Mouse (Mus musculus): ENCODE data around the gene Olfr666. TPM values are rescaled to one million over a fixed set of nuclear protein-coding genes. Genes with fewer than 3 reads are reported as not detected.

Olfr666 gene
- not detected for total RNA-seq (2023)

DNA sequence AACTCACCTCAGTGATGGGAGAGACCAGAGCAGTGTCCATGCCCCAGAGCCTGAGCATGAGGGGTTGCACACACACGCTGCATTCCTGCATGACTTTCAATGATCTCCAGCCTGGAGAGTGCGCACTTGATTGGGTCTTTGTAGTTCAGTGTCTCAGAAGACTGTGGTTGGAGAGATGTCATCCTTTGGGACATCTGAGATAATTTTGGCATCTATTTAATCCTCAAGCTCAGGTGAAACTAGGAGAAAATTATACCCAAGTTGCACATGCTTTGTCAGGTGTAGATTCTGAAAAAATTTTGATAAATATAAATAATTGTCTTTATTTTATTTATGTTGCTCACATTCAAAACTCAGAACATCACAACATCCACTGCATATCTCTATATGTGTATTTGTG is at the start of gene Olfr666:
TSS of gene Olfr666 (minus strand) at position 101 of the 400 bp plus-strand sequence.

DNA sequence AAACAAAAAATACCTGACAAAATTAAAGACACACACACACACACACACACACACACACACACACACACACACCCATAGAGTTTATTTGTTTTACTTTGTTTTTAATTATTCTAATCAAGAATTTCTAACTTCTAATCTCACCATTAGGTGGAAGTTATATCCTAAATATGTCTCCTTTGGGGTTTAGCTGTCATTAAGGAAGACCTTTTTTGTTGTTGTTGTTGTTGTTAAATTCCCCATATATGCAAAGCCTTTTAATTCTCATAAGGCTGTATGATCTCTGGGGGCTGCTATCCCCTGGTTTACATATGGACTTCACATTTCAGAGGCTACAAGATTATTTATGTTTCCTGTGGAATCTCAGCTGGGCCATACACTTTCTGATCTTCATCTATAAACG is 38.2 kb upstream of the Olfr666 start, which contains the start of gene Olfr669:
TSS of gene Olfr669 (plus strand) at position 301 of the 400 bp plus-strand sequence.

GRCm38 (mm10) chr7:104927957-104928356 is 32.2 kb upstream of the Olfr666 start, which contains the start of gene Olfr668:
TSS of gene Olfr668 (minus strand) at chr7:104928057.

DNA sequence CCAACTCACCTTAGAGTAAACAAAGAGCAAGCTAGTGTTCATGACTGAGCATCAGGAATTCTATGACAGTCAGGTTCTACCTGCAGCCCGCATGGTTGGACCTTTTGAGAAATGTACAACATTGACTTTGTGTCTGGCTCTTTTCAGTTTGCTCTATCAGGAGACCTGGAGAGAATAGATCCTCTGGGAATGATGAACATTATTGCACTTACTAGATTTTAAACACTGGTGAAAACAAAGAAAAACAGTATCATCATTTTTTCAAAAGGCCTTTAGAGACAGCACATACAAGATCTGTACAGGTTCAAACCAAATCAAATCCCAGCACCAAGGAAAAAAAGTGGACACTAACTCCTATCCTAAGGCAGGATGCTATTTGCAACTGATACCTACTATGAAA is 25.6 kb upstream of the Olfr666 start, which contains the start of gene Olfr667:
TSS of gene Olfr667 (minus strand) at position 101 of the 400 bp plus-strand sequence.

DNA sequence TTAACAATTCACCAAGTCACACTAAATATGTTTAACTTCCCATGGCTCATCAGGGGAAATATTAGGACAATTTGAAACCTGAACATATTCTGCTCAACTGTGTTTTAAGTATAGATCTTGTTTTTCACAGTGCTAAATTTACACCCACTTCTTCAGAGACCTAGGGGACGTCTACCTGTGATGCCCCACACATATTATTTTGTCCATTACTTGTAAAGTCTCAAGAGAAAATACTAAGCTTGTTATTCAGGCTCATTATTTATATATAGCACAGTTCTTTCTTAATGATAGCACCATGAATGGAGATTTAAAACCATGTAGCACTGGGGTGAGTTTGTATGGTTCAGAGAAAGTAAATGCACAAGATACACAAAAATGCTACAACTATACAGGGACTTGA is 18.0 kb downstream of the Olfr666 start, which contains the start of gene Olfr665:
TSS of gene Olfr665 (plus strand) at position 301 of the 400 bp plus-strand sequence.

GRCm38 (mm10) chr7:104856709-104857108 is 39.0 kb downstream of the Olfr666 start, which contains the start of gene Usp17la:
TSS of gene Usp17la (plus strand) at chr7:104857009.

GRCm38 (mm10) chr7:104842503-104842902 is 53.2 kb downstream of the Olfr666 start, which contains the start of gene Usp17lb:
TSS of gene Usp17lb (minus strand) at chr7:104842603.

Other genes with a start within 250 kb of the Olfr666 start
- not detected for gene Olfr658, start 248.6 kb downstream of the Olfr666 start, total RNA-seq (2023)
- not detected for gene Olfr659, start 229.2 kb downstream of the Olfr666 start, total RNA-seq (2023)
- gene Olfr661, start 209.5 kb downstream of the Olfr666 start, total RNA-seq (2023), result not detected
- gene Usp17le, start 118.5 kb downstream of the Olfr666 start, total RNA-seq (2023), result not detected
- gene Usp17lb, start 53.3 kb downstream of the Olfr666 start, total RNA-seq (2023), result not detected
- gene Usp17la, start 38.9 kb downstream of the Olfr666 start, total RNA-seq (2023), result not detected
- gene Olfr665, start 17.9 kb downstream of the Olfr666 start, total RNA-seq (2023), result not detected
- gene Olfr667, start 25.5 kb upstream of the Olfr666 start, total RNA-seq (2023), result not detected
- not detected for gene Olfr668, start 32.1 kb upstream of the Olfr666 start, total RNA-seq (2023)
- gene Olfr669, start 38.3 kb upstream of the Olfr666 start, total RNA-seq (2023), result not detected
- not detected for gene Olfr670, start 66.7 kb upstream of the Olfr666 start, total RNA-seq (2023)
- not detected for gene Olfr671, start 83.2 kb upstream of the Olfr666 start, total RNA-seq (2023)
- not detected for gene Olfr672, start 106.1 kb upstream of the Olfr666 start, total RNA-seq (2023)
- not detected for gene Olfr675, start 132.5 kb upstream of the Olfr666 start, total RNA-seq (2023)
- not detected for gene Olfr676, start 136.7 kb upstream of the Olfr666 start, total RNA-seq (2023)
- gene Olfr677, start 155.4 kb upstream of the Olfr666 start, total RNA-seq (2023), result not detected
- not detected for gene Olfr678, start 168.5 kb upstream of the Olfr666 start, total RNA-seq (2023)
- gene Olfr679, start 185.3 kb upstream of the Olfr666 start, total RNA-seq (2023), result not detected
- not detected for gene Olfr680-ps1, start 196.9 kb upstream of the Olfr666 start, total RNA-seq (2023)
- not detected for gene Olfr681, start 220.9 kb upstream of the Olfr666 start, total RNA-seq (2023)

Measured in T-cell, adult 66 days (primary cell).